Mouse (Mus musculus): ENCODE measurements around the gene Ncapd3. TPM values are rescaled to one million over a fixed set of nuclear protein-coding genes. Genes with fewer than 3 reads are reported as not detected.

Ncapd3 gene
- total and polyA plus RNA-seq, 2 experiments, result 7.1 to 9.6 TPM

DNA sequence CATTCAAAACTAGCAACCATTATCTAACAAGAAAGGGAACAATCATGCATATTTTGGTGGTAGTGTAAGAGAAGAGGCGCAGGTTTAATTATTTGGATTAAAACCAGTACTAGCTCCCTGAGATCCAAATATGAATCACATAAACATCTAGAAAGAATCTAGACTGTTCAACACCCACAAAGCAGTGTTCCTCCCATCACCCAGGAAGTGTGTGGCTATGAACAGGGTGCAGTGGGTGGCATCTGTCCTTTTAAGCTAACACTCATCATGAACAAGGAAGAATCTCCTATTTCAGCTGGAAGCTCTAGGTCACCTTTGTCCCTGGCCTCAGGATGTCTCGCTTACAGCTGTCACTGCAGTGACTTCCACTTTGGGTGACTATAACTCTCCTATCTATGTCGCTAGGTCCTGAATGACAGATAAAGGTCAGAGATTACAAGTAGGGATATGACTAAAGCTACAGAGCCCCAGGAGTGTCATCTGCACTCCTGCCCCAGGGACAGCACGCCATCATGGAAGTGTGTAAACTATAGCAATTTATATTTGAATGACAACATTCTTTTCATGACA lies 114.4 kb downstream of the Ncapd3 start:
- no peak for DNase-seq (ENCODE audit: extremely low read depth, low read depth, low spot score)
- Histone ChIP-seq H3K27ac (replicated peaks; ENCODE audit: insufficient read depth, low read depth, low read length) (no peak overlapping the region), H3K79me2 (ENCODE audit: control insufficient read depth, insufficient read depth, low read length) (no peaks in the 10 kb centered on the region), H3K9ac (ENCODE audit: low read depth, low read length) (no peak overlapping the region), H3K27me3 (ENCODE audit: control insufficient read depth, insufficient read depth, low read length) (no peaks in the 10 kb centered on the region), H3K36me3 (ENCODE audit: control insufficient read depth, insufficient read depth, low read length) (no peaks in the 10 kb centered on the region), H3K4me3 (ENCODE audit: insufficient read depth, low read depth, low read length) (no peak overlapping the region), H3K4me1 (ENCODE audit: control insufficient read depth, insufficient read depth, low read length) (no peaks in the 10 kb centered on the region)
- TF ChIP-seq CTCF (IDR thresholded peaks at IDR 0.05; ENCODE audit: low read depth, low read length) (no peak), POLR2A (IDR thresholded peaks at IDR 0.05; ENCODE audit: extremely low read depth, insufficient read depth, low read length) (no peak)
- WGBS, result 71% methylated on average over 4 of the region's 4 CpGs

Other genes with a start within 250 kb of the Ncapd3 start
- 0.09 and 0.13 TPM in 2 replicates for gene Glb1l2, start 223.7 kb upstream of the Ncapd3 start, total RNA-seq (2014; rRNA removed)
- gene Glb1l2, start 223.7 kb upstream of the Ncapd3 start, polyA plus RNA-seq (2012; rRNA removed), result not detected in 2 replicates
- not detected in 2 replicates for gene Glb1l3, start 169.3 kb upstream of the Ncapd3 start, total RNA-seq (2014; rRNA removed)
- gene Glb1l3, start 169.3 kb upstream of the Ncapd3 start, polyA plus RNA-seq (2012; rRNA removed), result not detected in 2 replicates
- not detected in 2 replicates for gene Gm1110, start 107.1 kb upstream of the Ncapd3 start, total RNA-seq (2014; rRNA removed)
- gene Gm1110, start 107.1 kb upstream of the Ncapd3 start, polyA plus RNA-seq (2012; rRNA removed), result not detected in 2 replicates
- gene Acad8, start 30.6 kb upstream of the Ncapd3 start, total RNA-seq (2014; rRNA removed), result 45.7 and 47.3 TPM in 2 replicates
- gene Acad8, start 30.6 kb upstream of the Ncapd3 start, polyA plus RNA-seq (2012; rRNA removed), result 42.5 and 43.5 TPM in 2 replicates
- 23.1 and 24.3 TPM in 2 replicates for gene Thyn1, start 30.5 kb upstream of the Ncapd3 start, total RNA-seq (2014; rRNA removed)
- gene Thyn1, start 30.5 kb upstream of the Ncapd3 start, polyA plus RNA-seq (2012; rRNA removed), result 5.9 and 6.8 TPM in 2 replicates
- 14.1 and 15.4 TPM in 2 replicates for gene Vps26b, start 110 bp upstream of the Ncapd3 start, total RNA-seq (2014; rRNA removed)
- gene Vps26b, start 110 bp upstream of the Ncapd3 start, polyA plus RNA-seq (2012; rRNA removed), result 14.8 and 15.7 TPM in 2 replicates
- gene Jam3, start 125.2 kb downstream of the Ncapd3 start, total RNA-seq (2014; rRNA removed), result 1.5 and 1.7 TPM in 2 replicates
- gene Jam3, start 125.2 kb downstream of the Ncapd3 start, polyA plus RNA-seq (2012; rRNA removed), result 0.81 and 1.4 TPM in 2 replicates